Mouse (Mus musculus) layer of hippocampus, postnatal 14 days (tissue): ENCODE data around the gene Cyp24a1. TPM values are rescaled to one million over a fixed set of nuclear protein-coding genes. Genes with fewer than 3 reads are reported as not detected.
A peak's percentile ranks its signal among the peaks of the same experiment; 100 is the strongest.

Source experiments
- DNase-seq, 2 experiments: peaks; one replicate each; pipeline ENCODE4 v3.0.0; 2021 to 2022; ENCODE audit warnings: low spot score in 2 of 2, mixed read lengths in 1 of 2
- long read RNA-seq, 2 experiments: library from polyadenylated mRNA; stranded (forward); transcript quantifications; one replicate each; pipeline ENCODE4 v2.0.0; 2021
- total RNA-seq, 2 experiments: library from RNA; stranded (reverse); gene quantifications; 2 replicates each; pipeline ENCODE4 v1.2.3; 2021

Cyp24a1 gene
- total RNA-seq, result not detected
- long read RNA-seq, experiment 1, result 0 reads
- long read RNA-seq, experiment 2, result 0 reads

DNA sequence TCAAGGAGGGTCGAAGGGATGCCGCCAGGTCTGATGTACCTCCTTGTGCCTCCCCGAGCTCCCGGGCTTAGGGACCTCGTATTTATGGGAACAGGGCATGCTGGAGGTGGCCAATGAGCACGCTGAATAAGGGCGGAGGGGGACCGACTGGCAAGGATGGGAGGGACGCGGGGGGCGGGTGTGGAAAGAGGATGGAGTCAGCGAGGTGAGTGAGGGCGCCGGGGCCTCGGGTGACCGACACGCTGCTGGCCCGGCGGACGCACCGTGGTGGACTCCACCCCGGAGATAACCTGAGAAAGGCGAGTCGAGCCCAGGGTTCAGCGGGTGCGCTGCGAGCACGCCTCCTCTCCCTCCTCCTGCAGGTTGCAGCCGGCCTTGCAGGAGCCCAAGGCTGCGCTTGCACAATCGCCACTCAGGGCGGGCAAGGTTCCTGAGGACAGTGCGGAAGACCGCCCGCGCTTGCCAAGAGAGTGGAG lies at the start of gene Cyp24a1:
Cyp24a1 (minus strand) TSS at position 55 of the 476 bp plus-strand sequence.
- no peak for DNase-seq

DNA sequence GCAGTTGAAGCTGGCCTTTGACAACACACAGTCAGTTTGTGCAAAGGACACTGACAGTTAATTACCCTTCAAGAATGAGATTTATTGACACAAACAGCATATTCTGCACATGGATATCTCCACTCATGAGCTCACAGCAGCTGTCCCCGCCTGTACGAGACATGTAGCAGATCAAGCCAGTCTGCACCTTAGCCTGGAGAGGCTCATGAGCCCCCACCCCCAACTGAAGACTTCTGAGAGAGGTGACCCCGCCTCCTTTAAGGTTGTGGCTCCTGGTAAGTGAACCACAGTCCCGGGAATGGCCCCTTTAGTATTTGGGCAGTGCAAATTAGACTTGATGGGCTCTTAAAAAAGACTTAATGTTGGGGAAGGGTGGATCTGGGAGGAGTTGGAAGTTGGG lies 48.8 kb upstream of the Cyp24a1 start:
- DNase-seq, result no peak

DNA sequence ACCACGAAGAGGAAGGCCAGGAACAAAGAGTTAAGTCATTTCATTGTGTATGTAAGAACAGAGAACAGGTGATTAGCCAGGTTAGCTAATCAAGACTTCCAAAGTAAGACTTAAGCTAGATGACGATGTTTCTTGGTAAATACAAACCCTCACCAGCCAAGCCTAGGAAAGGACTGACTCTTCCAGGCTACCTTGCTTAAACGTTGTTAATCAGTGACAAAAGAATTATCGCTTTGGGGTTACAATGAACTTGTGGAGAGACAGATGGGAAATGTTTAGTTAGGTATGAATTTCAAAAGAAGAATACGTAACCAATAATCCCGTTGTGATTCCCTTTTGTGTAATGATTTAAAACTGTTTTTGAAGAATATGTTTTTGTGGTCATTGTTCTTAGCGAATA lies 48.0 kb upstream of the Cyp24a1 start:
- DNase-seq, result no peak

DNA sequence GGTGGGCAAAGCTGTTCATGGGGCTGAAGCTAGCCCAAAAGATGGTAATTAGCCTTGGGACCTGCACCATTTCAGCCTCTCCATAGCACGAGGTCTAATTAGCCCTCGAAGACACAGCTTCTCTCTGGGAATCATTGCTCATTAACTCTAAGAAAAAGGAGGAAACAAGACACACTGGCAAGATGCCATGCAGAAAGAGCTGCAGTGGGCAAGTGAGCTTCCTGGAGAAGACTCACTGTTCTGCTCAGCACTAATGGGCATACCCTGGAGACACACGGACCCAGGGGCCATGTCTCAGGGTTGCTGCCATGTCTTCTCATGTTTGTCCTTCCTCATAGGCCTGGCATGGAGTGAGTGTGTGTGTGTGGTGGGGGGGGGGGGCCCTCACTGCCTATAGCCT lies 47.2 kb upstream of the Cyp24a1 start:
- DNase-seq, result no peak

DNA sequence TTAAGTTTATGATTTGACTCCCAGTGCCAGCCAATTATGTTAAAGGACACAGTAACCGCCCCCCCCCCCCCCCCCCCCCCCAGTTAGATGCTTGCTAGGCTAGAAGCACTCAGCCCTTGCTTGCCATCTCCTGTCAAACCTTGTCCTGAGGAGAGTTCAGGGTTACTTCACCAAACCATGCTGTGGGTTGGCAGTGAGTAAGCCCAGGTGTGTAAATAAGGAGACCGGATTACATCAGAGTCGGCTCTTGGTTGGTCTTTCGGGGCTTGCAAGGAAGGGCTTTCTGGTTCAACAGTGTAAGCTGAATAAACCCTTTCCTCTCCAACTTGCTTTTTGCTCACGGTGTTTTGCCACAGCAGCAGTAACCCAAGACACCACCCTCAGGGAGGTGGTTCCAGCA lies 46.7 kb upstream of the Cyp24a1 start:
- no peak for DNase-seq

DNA sequence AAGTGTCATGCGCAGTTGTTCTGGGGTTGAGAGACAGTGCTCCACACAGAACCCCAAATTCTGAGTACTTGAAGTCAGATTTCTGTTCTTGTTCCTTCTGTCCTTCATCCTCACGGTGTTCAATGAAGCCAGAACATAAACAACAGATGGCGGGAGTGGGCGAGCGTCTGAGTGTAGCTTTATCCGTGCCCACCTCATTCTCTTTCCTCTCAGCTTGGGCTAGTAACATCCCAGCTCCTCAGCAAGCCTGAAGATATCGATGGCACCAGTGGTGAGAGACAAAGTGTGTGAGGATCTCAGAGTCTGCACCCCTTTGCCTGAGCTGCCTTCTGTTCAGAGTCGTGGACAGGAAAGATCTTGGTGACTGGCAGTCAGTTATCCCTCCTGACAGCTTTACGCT lies 42.3 kb upstream of the Cyp24a1 start:
- DNase-seq, result peak; percentile 6 to 24

DNA sequence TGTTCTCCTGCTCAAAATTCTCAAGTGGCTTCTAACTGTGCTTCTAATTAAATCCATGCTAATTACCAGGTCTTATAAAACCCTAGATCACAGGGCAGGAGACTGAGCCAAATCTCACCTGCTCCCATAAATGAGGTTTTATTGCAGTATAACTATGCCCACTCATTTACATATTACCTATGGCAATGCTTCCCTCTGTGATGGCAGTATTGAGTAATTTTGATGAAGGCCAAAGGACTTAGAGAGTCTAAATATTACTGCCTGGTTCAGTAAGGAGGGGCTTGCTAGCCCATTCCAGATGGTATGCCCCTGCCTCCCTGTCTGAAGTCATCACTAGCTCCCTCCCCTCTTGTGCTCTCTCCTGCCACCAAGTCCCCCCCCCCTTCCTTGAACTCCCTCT lies 38.9 kb upstream of the Cyp24a1 start:
- DNase-seq, result no peak

DNA sequence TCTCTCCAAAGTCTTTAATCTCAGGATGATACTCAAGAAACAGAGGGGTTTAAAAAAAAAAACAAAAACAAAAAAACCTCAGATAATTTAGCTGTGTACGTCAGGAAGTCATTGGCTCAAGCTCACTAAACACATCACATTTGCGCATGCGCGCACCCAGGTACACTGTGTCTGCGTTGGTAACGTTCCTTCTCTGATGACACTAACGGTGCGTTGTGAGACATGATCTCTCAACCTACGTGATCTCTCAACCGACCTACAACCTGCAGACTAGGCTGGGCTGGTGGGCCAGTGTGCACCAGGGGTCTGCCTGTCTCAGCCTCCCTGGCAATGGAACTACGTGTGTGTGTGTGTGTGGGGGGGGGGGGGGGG lies 37.8 kb upstream of the Cyp24a1 start:
- DNase-seq, result no peak

DNA sequence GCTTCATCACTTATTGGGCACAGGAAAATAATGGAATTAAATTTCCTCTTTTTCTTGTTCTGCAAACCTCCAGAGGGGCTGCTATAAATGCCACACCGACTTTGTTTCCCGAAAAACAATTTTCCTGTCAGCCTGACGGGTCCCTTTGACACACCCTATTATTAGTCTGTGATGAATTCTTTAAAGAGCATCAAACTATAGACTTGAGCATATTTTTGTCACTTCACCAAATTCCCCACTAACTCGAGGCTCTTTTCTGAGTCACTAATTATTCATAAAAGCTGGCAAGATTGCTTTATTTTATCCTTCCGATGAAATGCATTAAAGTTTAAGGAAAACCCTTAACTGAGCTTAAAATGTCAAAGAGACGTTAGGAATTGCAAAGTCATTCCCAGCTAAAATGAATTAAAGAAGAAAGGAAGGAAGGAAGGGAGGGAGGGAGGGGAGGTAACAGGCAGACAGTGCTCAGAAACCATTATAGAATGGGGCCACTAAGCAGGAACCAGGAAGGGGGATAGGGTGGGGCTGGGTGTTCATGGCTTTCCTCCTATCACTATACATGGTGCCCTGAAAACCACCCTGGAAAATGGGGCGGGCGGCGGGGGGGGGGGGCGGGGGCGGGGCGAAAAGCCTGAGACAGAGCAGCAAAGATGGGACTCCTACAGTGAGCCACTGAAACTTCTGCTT lies 37.3 kb upstream of the Cyp24a1 start:
- DNase-seq, result no peak

DNA sequence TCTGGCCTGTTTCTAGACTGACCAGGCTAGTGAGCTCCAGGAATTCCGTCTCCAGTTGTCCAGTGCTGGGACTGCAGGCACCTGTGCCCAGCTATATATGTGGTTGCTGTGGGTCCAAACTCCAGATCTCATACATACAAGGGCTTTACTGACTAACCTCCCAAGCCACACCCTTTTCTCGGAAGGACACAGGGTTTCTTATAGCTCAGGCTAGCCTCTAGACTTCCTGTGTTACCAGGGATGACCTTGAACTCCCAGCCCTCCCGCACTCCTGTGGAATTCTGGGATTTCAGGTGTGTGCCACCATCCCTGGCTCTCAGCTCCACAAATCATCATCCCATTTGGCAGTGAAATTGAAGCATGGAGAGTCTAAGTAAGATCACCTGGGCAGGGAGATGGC lies 33.3 kb upstream of the Cyp24a1 start:
- no peak for DNase-seq

DNA sequence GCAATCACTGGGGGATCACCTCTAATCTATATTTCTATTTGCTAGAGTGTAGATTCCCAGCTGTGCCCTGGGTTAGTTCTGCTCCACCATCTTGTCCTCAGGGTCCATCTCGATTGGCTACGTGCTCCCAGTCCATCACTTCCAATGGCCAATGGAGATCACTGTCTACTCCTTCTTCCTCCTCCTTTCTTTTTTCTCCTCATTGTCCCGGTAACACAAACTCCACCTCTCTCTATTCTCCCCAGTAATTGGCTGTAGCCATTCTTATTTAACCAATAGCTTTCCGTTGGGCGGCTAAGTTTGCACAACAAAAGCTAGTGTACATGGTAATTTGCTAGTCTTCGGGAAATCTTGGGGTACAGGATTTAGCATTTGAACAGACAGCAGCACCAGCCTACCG lies 32.8 kb upstream of the Cyp24a1 start:
- no peak for DNase-seq

DNA sequence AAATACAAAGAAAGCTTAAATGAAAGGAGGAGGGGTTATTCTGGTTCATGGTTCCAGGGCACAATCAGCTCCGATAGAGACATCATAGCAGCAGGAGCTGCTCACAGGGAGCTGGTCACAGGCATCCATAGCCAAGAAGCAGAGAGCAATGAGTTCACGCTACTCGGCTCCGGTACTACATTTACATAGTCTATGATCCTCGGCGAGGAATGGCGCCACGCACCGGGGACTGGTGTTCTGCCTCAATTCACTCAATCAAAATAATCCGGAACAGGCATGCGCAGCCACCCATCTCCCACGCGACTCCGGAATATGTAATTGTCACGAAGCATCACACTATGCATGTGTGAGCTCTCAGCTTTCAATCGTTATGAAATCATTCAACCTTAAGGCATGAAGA lies 31.1 kb upstream of the Cyp24a1 start:
- no peak for DNase-seq

DNA sequence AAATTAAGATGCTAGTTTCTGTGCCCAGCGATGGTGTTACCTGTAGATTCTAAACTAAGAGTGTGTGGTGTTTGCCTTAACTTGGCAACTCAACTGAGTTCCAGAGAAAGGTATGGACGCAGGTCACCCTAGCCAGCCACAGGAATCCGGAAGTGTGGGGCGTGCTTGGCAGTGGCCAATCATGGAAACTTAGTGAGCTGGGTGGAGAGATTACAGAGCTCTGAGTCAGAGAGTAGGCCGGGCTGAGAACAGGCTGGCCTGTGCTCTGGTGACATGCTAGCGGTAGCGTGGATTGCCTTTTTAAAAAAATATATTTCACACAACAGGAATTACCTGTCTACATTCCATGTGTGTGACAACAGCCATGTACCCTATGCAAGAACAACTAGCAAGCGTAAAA lies 29.6 kb upstream of the Cyp24a1 start:
- no peak for DNase-seq

DNA sequence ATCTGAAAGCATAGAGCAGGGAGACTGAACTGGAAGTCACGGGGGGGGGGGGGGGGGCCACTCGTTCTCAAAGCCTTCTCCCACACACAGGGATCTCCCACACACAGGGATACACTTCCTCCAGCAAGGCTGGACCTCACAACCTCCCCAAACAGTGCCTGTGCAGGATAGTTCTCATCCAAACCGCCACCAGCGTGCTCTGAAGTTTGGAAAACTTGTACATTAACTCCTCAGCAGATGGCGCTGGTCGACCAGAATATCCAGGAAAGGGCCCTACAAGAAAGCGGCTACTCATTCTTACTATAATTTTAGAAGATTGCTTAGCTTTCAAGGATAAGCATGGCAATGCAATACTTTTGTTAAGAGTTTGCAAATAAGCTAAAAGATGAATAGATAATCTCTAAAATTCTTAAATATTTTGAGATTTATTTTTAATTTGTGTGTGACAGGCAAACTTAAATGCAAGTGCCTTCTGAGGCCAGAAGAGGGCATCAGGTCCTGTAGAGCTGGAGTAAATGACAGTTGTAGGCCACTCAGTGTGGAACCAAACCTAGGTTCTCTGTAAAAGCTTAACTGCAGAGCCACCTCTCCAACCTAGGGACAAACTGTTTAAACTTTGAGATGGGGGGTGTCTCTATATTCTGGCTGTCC lies 23.5 kb upstream of the Cyp24a1 start:
- DNase-seq, result peak; percentile 44 to 76

DNA sequence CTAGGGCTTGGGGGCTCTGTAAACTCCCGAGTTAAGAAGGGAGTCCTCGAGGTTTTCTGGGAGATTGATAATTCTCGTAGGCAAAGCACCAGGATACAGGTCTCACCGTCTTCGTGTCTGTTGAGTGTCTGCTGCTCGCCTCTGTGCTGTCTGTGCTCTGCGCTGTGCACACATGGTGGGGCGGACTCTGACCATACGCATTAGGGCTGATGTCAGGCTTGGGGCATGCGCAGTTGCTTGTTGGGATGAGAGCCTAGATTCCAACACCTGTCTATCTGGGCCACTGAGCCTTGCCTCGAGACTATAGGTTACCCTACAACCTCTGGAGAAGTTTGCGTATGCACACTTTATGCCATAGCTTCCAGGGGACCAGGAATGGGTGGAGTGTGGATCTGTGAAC lies 16.8 kb upstream of the Cyp24a1 start:
- DNase-seq, result no peak

DNA sequence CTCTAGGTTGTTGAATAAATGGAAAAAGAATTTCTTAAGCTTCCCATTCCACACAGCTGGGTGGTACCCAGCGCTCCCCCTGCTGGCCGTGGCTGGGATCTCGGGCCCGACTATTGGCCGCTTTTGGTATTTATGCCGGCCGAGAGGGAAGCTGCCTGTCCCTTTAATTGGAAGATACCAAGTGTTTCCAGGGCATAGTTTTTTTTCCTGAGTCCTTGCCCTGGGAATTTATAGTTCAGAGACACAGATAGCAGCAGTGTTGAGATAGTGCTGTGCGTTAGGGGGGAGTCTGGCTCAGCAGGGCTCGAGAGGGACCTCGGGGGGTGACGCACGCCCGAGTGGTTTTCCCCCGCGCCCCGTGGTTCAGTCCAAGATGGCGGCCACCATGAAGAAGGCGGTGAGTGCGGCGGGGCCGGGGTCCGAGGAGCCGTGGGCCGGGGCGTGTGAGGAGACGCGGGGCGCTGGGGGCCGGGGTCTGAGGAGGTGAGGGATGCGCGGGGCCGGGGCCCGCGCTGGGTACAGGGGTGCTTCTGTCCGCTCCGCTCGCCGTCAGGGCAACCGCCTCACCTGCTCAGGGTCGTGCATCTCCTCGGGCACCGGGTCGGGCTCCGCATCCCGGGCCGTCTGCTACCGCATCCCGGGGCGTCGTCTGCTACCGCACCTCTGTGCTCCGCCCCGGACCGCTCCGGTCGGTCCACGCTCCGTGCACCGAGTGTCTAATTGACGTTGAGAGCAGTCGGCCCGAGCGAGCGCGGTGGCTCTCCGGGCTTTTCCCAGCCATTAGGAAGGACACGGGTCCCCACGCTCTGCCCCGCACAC lies 14.3 kb upstream of the Cyp24a1 start:
- DNase-seq, result peak; percentile 89 to 94

DNA sequence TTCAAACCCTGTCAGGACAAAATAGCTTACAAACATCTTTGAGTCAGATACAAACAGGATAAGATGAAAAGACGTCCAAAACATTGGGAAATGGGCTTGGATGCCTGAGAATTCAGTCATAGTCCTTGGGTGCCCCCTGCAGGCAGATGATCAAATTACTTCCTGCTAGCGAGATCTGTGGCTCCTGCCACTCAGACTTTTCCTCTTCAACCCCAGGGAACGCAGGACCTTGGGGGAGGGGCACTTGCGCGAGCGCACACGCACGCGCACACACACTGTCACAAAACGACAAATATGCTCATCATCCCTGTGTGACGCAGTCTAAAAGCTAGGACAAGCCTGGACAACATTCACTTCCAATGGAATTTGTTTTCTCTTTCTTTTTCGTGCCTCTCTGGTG lies 11.9 kb upstream of the Cyp24a1 start:
- peak; percentile 94 to 95 for DNase-seq

DNA sequence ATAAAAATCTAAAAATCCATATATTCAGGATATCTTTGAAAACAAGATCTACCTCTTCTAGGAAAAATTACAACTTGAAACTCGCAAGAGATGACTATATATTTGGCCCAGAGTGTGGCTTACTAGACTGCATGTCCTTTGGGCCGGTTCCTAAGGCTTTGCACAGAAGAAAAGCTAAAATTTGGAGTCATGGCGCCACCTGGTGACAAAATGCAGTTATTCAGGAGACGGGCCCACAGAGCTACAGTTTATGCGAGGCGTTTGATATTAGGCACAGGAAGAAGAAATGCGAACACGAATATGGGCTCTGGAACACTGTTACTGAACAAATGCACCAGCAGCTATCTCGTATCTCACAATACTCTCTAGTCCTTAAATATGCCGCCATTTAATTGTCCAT lies 10.8 kb upstream of the Cyp24a1 start:
- DNase-seq, result peak; percentile 89 to 90

DNA sequence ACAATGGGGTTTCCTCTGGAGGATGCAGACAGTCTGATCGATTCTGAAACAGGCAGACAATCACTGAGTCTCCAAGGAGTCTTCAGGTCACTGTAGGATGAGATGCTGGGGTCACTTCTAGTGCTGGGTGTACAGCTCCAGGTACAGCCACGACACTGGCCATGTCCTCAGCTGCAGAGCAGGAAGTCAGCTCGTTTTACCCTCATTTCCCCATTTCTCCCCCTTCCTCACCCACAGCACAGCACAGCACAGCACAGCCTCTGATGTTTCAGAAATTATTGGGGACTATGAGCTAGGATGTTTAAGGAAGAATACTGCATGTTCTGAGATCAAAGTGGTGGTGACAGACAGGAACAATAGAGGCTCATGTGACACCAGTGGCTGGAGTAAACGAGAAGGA lies 7.0 kb upstream of the Cyp24a1 start:
- no peak for DNase-seq

DNA sequence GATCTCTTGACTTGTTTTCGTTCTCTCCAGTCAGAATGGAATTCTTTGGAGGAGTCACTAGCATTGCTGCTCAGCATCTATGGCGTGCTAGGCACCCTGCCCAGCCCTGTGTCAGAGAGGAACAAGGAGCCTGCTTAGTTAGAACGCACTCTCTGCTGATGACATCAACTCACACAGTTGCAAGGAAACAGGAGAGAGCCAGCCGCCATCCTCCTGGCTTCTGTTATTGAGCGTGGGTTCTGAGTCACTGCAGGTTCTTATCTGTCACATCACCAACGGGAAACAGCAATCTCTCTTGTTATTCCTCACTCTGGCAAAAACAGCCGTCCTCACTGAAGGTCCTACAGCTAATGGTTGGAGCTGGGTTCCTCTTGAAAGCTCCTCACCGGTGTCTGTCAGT lies 6.4 kb upstream of the Cyp24a1 start:
- peak; percentile 33 to 34 for DNase-seq

DNA sequence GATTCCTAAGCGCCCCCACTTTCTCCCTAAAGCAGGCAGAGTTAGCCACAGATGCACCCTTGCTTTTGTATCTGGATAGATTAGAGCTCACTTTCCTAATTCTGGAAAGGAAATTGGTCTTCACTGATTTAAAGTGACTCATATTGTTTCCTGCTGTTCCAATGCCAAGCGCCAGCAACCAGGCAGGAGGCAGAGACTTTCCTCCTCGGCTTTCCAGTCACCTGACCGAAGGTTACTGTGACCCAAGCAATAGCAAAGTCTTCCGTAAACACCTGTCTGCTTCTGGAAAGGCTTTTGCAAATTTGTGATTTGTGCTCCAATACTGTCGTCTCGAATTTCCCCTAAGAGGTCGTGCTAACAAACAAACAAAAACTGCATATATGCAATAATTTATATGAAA lies 1.1 kb upstream of the Cyp24a1 start:
- no peak for DNase-seq
